Mouse (Mus musculus) lung, embryonic 14.5 days (tissue): ENCODE data around the gene Parp3. TPM values are rescaled to one million over a fixed set of nuclear protein-coding genes. Genes with fewer than 3 reads are reported as not detected.

Source experiments
- ATAC-seq: fragments of 200-750 bp; cut with Nextera tagmentation; 2 replicates; pipeline ENCODE4 v1.8.0; 2017; ENCODE audit warnings: mild to moderate bottlenecking, moderate TSS enrichment, moderate library complexity; ENCODE audit not compliant: insufficient read depth
- DNase-seq: peaks from one replicate; pipeline ENCODE4 v3.0.0-alpha.2; 2015
- H3K27ac ChIP-seq: fragments of 300-500 bp; sonication (generic); 2 replicates; pipeline ENCODE4 v1.5.1; 2014; ENCODE audit warnings: low read depth, mild to moderate bottlenecking, moderate library complexity
- H3K27me3 ChIP-seq: fragments of 300-500 bp; sonication (generic); 2 replicates; pipeline ENCODE4 v1.6.1; 2014; ENCODE audit warnings: low read length, control low read depth; ENCODE audit not compliant: insufficient read depth
- H3K36me3 ChIP-seq: fragments of 300-500 bp; sonication (generic); 2 replicates; pipeline ENCODE4 v1.6.1; 2014; ENCODE audit warnings: control low read depth; ENCODE audit not compliant: insufficient read depth
- H3K4me1 ChIP-seq: fragments of 300-500 bp; sonication (generic); 2 replicates; pipeline ENCODE4 v1.6.1; 2014; ENCODE audit warnings: antibody characterized with exemption, control low read depth; ENCODE audit not compliant: insufficient read depth
- H3K4me2 ChIP-seq: fragments of 300-500 bp; sonication (generic); 2 replicates; pipeline ENCODE4 v1.6.1; 2014; ENCODE audit warnings: mild to moderate bottlenecking
- H3K4me3 ChIP-seq: fragments of 300-500 bp; sonication (generic); 2 replicates; pipeline ENCODE4 v1.5.1; 2014; ENCODE audit warnings: low read depth, low read length
- H3K9ac ChIP-seq: fragments of 300-500 bp; sonication (generic); 2 replicates; pipeline ENCODE4 v1.6.1; 2014
- H3K9me3 ChIP-seq: fragments of 300-500 bp; sonication (generic); 2 replicates; pipeline ENCODE4 v1.6.1; 2016; ENCODE audit warnings: low read depth, low read length, control low read depth
- CTCF ChIP-seq: IDR thresholded peaks from 2 replicates; pipeline ENCODE4 v1.5.1; 2016; ENCODE audit warnings: antibody characterized with exemption, low read depth
- WGBS: fragments of 180-500 bp; shearing (Covaris S2); extraction: QIAGEN DNeasy Blood & Tissue Kit; methylation state at CpG from one replicate; pipeline ENCODE4 v1.1.7; 2014; 5-methylcytosine and 5-hydroxymethylcytosine counted together
- polyA plus RNA-seq: library from polyadenylated mRNA; unstranded; fragments of >200 nt; fragmentation: Nextera tagmentation; extraction: Ambion mirVana; gene quantifications from 2 replicates; pipeline ENCODE4 v1.2.1, GENCODE M21; 2014

The Parp3 gene
- polyA plus RNA-seq, result 1.6 and 2.4 TPM in 2 replicates

GRCm38 (mm10) chr9:106476924-106477484 lies at the start of gene Parp3:
Gene Parp3 (minus strand): TSS chr9:106476949.
- peak within 1 kb of the TSS; percentile 71; the same call in 1 of the 2 replicates for H3K27ac ChIP-seq
- under 1% methylated on average over 41 of the region's 41 CpGs for WGBS

GRCm38 (mm10) chr9:106519909-106520308 lies 43.2 kb upstream of the Parp3 start:
- H3K27ac ChIP-seq, result no peak overlapping the region

More at GRCm38 (mm10) chr9:106476924-106477484, at the start of gene Parp3:
- Histone ChIP-seq H3K9me3 (no peaks in the 10 kb centered on the region), H3K4me3 (peak within 1 kb of the TSS; percentile 60), H3K9ac (peak within 1 kb of the TSS; percentile 63), H3K27me3 (no peaks in the 10 kb centered on the region), H3K36me3 (peaks cover 14% of the 10 kb centered on the region), H3K4me2 (peak within 1 kb of the TSS; percentile 91), H3K4me1 (peaks cover 15% of the 10 kb centered on the region)
- DNase-seq (peak; percentile 100), ATAC-seq (peak; percentile 97)
- TF ChIP-seq CTCF, result peak; percentile 98

GRCm38 (mm10) chr9:106519433-106519832 lies 42.7 kb upstream of the Parp3 start:
- Histone ChIP-seq H3K4me1 (no peaks in the 10 kb centered on the region), H3K9me3 (no peaks in the 10 kb centered on the region), H3K27ac (no peak overlapping the region), H3K9ac (no peak overlapping the region), H3K27me3 (no peaks in the 10 kb centered on the region), H3K4me2 (no peak overlapping the region), H3K4me3 (no peak overlapping the region), H3K36me3 (no peaks in the 10 kb centered on the region)
- DNase-seq (no peak), ATAC-seq (no peak)
- 58% methylated on average over 2 of the region's 2 CpGs for WGBS
- no peak for TF ChIP-seq CTCF

More at GRCm38 (mm10) chr9:106519909-106520308, 43.2 kb upstream of the Parp3 start:
- H3K27me3 ChIP-seq, result no peaks in the 10 kb centered on the region
- no peak for TF ChIP-seq CTCF
- H3K9ac ChIP-seq, result no peak overlapping the region
- no peaks in the 10 kb centered on the region for H3K36me3 ChIP-seq
- WGBS, result 57% methylated on average over 8 of the region's 8 CpGs
- H3K4me3 ChIP-seq, result no peak overlapping the region
- no peaks in the 10 kb centered on the region for H3K9me3 ChIP-seq
- no peak for DNase-seq
- no peak overlapping the region for H3K4me2 ChIP-seq
- no peak for ATAC-seq
- no peaks in the 10 kb centered on the region for H3K4me1 ChIP-seq

GRCm38 (mm10) chr9:106514273-106514672 lies 37.5 kb upstream of the Parp3 start, which contains the start of gene Iqcf5:
Gene Iqcf5 (plus strand): TSS chr9:106514573.
- TF ChIP-seq CTCF, result no peak
- ATAC-seq (no peak), DNase-seq (no peak)
- H3K9me3 ChIP-seq, result no peaks in the 10 kb centered on the region
- H3K36me3 ChIP-seq, result no peaks in the 10 kb centered on the region
- H3K4me1 ChIP-seq, result no peaks in the 10 kb centered on the region
- no peak within 1 kb of the TSS for H3K4me2 ChIP-seq
- H3K27ac ChIP-seq, result no peak within 1 kb of the TSS
- no peak within 1 kb of the TSS for H3K9ac ChIP-seq
- 86% methylated on average over 4 of the region's 4 CpGs for WGBS
- no peak within 1 kb of the TSS for H3K4me3 ChIP-seq
- H3K27me3 ChIP-seq, result no peaks in the 10 kb centered on the region

- no peaks in the 10 kb centered on the region for H3K4me1 ChIP-seq
- H3K27ac ChIP-seq, result no peak overlapping the region
- no peaks in the 10 kb centered on the region for H3K9me3 ChIP-seq
- H3K4me2 ChIP-seq, result no peak overlapping the region
- no peak overlapping the region for H3K9ac ChIP-seq
- H3K36me3 ChIP-seq, result no peaks in the 10 kb centered on the region
- 77% methylated on average over 6 of the region's 6 CpGs for WGBS
- no peak overlapping the region for H3K4me3 ChIP-seq
- ATAC-seq (no peak), DNase-seq (no peak)
- TF ChIP-seq CTCF, result no peak
- H3K27me3 ChIP-seq, result no peaks in the 10 kb centered on the region
Observed at GRCm38 (mm10) chr9:106513566-106513965, 36.8 kb upstream of the Parp3 start.

GRCm38 (mm10) chr9:106512729-106513450 lies 36.1 kb upstream of the Parp3 start:
- TF ChIP-seq CTCF, result no peak
- no peak overlapping the region for H3K27ac ChIP-seq
- no peak overlapping the region for H3K4me2 ChIP-seq
- DNase-seq (peak; percentile 56), ATAC-seq (peak; percentile 58)
- no peaks in the 10 kb centered on the region for H3K27me3 ChIP-seq
- no peak overlapping the region for H3K4me3 ChIP-seq
- no peaks in the 10 kb centered on the region for H3K4me1 ChIP-seq
- 37% methylated on average over 13 of the region's 13 CpGs for WGBS
- H3K9ac ChIP-seq, result no peak overlapping the region
- no peaks in the 10 kb centered on the region for H3K9me3 ChIP-seq
- no peaks in the 10 kb centered on the region for H3K36me3 ChIP-seq

- Histone ChIP-seq H3K9ac (no peak overlapping the region), H3K36me3 (no peaks in the 10 kb centered on the region), H3K9me3 (no peaks in the 10 kb centered on the region), H3K27me3 (no peaks in the 10 kb centered on the region), H3K4me1 (no peaks in the 10 kb centered on the region), H3K27ac (no peak overlapping the region), H3K4me2 (no peak overlapping the region), H3K4me3 (no peak overlapping the region)
- 83% methylated on average over 10 of the region's 10 CpGs for WGBS
- ATAC-seq (no peak), DNase-seq (no peak)
- no peak for TF ChIP-seq CTCF
Observed at GRCm38 (mm10) chr9:106509356-106509755, 32.6 kb upstream of the Parp3 start.
